Mouse (Mus musculus) heart, postnatal 0 days (tissue): ENCODE data around the gene Nceh1. TPM values are rescaled to one million over a fixed set of nuclear protein-coding genes. Genes with fewer than 3 reads are reported as not detected.

ENCODE experiments used
- ATAC-seq: fragments of 200-750 bp; cut with Nextera tagmentation; 2 replicates; pipeline ENCODE4 v1.8.0; 2017; ENCODE audit warnings: low read depth, moderate number of reproducible peaks, moderate library complexity; ENCODE audit not compliant: insufficient read depth
- DNase-seq: peaks from one replicate; pipeline ENCODE4 v3.0.0-alpha.2; 2016; ENCODE audit warnings: low spot score
- H3K27ac ChIP-seq: fragments of 300-500 bp; sonication (generic); 2 replicates; pipeline ENCODE4 v1.5.1; 2014; ENCODE audit warnings: low read depth, mild to moderate bottlenecking
- H3K27me3 ChIP-seq: fragments of 300-500 bp; sonication (generic); 2 replicates; pipeline ENCODE4 v1.6.1; 2014; ENCODE audit warnings: low read length, mixed read lengths; ENCODE audit not compliant: control insufficient read depth, insufficient read depth
- H3K36me3 ChIP-seq: fragments of 300-500 bp; sonication (generic); replicated peaks from 2 replicates; pipeline ENCODE4 v1.6.1; 2014; ENCODE audit warnings: low read length, mixed read lengths; ENCODE audit not compliant: control insufficient read depth, insufficient read depth
- H3K4me1 ChIP-seq: fragments of 300-500 bp; sonication (generic); 2 replicates; pipeline ENCODE4 v1.6.1; 2014; ENCODE audit warnings: antibody characterized with exemption; ENCODE audit not compliant: control insufficient read depth, insufficient read depth
- H3K4me2 ChIP-seq: fragments of 300-500 bp; sonication (generic); 2 replicates; pipeline ENCODE4 v1.6.1; 2014; ENCODE audit warnings: low read depth, mild to moderate bottlenecking, low read length, moderate library complexity
- H3K4me3 ChIP-seq: fragments of 300-500 bp; sonication (generic); 2 replicates; pipeline ENCODE4 v1.5.1; 2014; ENCODE audit warnings: low read depth, low read length
- H3K9ac ChIP-seq: fragments of 300-500 bp; sonication (generic); replicated peaks from 2 replicates; pipeline ENCODE4 v1.6.1; 2014; ENCODE audit warnings: low read depth, low read length, mixed read lengths
- H3K9me3 ChIP-seq: fragments of 300-500 bp; sonication (generic); replicated peaks from 2 replicates; pipeline ENCODE4 v1.6.1; 2016; ENCODE audit warnings: low read length; ENCODE audit not compliant: control insufficient read depth
- CTCF ChIP-seq: IDR thresholded peaks from 2 replicates; pipeline ENCODE4 v1.5.1; 2016; ENCODE audit warnings: antibody characterized with exemption, control low read depth, low read depth
- EP300 ChIP-seq: IDR thresholded peaks from 2 replicates; pipeline ENCODE4 v1.6.1; 2016; ENCODE audit warnings: antibody characterized with exemption, low read depth
- WGBS: fragments of 180-500 bp; shearing (Covaris S2); extraction: QIAGEN DNeasy Blood & Tissue Kit; methylation state at CpG from one replicate; pipeline ENCODE4 v1.1.7; 2014; 5-methylcytosine and 5-hydroxymethylcytosine counted together
- polyA plus RNA-seq: library from polyadenylated mRNA; unstranded; fragments of >200 nt; fragmentation: Nextera tagmentation; extraction: Ambion mirVana; gene quantifications from 2 replicates; pipeline ENCODE4 v1.2.1, GENCODE M21; 2015
- total RNA-seq: library from RNA; depleted of rRNA; stranded (reverse); fragments of >200 nt; gene quantifications from 2 replicates; pipeline ENCODE4 v1.2.3, GENCODE M21; 2014; ENCODE audit warnings: low replicate concordance

Gene Nceh1
- total and polyA plus RNA-seq, 2 experiments from 2014 or later: 67.7 to 81.0 TPM

GRCm38 (mm10) chr3:27153701-27154209, 29.0 kb upstream of the Nceh1 start, which contains the start of gene Ect2:
Gene Ect2 (minus strand): TSS chr3:27153878.
- Histone ChIP-seq H3K4me3 (peak within 1 kb of the TSS; percentile 92), H3K27me3 (no peaks in the 10 kb centered on the region), H3K9ac (peak within 1 kb of the TSS; percentile 75), H3K36me3 (0 out of 2 replicates have a peak, but pooled peaks cover 5% of the 10 kb centered on the region), H3K4me2 (peak within 1 kb of the TSS; percentile 91), H3K27ac (peak within 1 kb of the TSS; percentile 92), H3K4me1 (peaks cover 24% of the 10 kb centered on the region), H3K9me3 (no peaks in the 10 kb centered on the region)
- WGBS: under 1% methylated on average over 37 of the region's 37 CpGs
- ATAC-seq (peak; percentile 97), DNase-seq (peak; percentile 99)
- TF ChIP-seq EP300 (peak; percentile 60; the same call in 1 of the 2 replicates), CTCF (no peak)

GRCm38 (mm10) chr3:27154280-27154679, 28.5 kb upstream of the Nceh1 start:
- Histone ChIP-seq H3K9ac (no peak overlapping the region), H3K27ac (peak overlapping the region; percentile 92)

GRCm38 (mm10) chr3:27155051-27155855, 27.5 kb upstream of the Nceh1 start:
- 0 out of 2 replicates have a peak overlapping the region, but pooled peaks have one; percentile 8 for H3K9ac ChIP-seq
- H3K27me3 ChIP-seq: no peaks in the 10 kb centered on the region
- H3K36me3 ChIP-seq: no peaks in the 10 kb centered on the region
- peaks cover 24% of the 10 kb centered on the region for H3K4me1 ChIP-seq
- DNase-seq (peak; percentile 54), ATAC-seq (peak; percentile 24; the same call in 1 of the 2 replicates)
- no peaks in the 10 kb centered on the region for H3K9me3 ChIP-seq
- no peak overlapping the region for H3K4me2 ChIP-seq
- no peak for TF ChIP-seq CTCF
- TF ChIP-seq EP300: no peak
- 11% methylated on average over 6 of the region's 6 CpGs for WGBS
- peak overlapping the region; percentile 92 for H3K27ac ChIP-seq
- no peak overlapping the region for H3K4me3 ChIP-seq

More at GRCm38 (mm10) chr3:27154280-27154679, 28.5 kb upstream of the Nceh1 start:
- no peaks in the 10 kb centered on the region for H3K9me3 ChIP-seq
- TF ChIP-seq EP300 (no peak), CTCF (no peak)
- DNase-seq (no peak), ATAC-seq (peak; percentile 1; the same call in 1 of the 2 replicates)
- H3K4me1 ChIP-seq: peaks cover 24% of the 10 kb centered on the region
- WGBS: 46% methylated on average over 2 of the region's 2 CpGs
- peak overlapping the region; percentile 47 for H3K4me2 ChIP-seq
- H3K27me3 ChIP-seq: no peaks in the 10 kb centered on the region
- H3K36me3 ChIP-seq: 0 out of 2 replicates have a peak, but pooled peaks cover 3% of the 10 kb centered on the region
- peak overlapping the region; percentile 92 for H3K4me3 ChIP-seq

DNA sequence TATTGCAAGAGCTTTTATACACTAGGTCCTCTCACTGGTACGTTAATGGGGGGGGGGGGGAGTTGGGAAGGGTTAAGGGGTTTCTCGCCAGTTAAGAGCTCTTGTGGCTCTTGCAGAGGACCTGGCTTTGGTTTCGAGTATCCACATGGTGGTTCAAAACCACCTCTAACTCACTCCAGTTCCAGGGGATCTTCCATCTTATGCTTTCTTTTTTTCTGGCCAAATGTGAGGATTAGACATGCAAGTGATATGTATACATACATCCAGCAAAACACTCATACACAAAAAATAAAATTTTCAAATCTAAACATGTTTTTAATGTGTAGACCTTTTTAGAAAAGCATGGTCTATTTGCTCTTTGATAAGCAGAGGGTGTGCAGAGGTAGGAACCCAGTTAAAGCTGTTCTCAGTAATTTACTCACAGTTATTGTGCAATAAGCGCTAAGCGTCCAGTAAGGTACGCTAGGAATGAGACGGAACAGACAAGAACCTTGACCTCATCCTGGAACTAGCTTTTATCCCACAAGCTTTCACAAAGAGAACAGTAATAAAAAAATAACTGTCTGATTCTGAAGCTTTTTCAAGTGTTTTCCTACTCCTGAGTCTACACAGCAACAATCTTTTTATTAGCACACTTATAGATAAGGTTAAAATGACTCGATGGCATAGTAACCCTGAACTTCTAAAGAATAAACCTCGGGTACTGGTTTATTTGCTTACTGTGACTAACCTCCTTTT, 26.7 kb upstream of the Nceh1 start:
- Histone ChIP-seq H3K4me3 (no peak overlapping the region), H3K9me3 (no peaks in the 10 kb centered on the region), H3K27ac (peak overlapping the region; percentile 92), H3K36me3 (no peaks in the 10 kb centered on the region), H3K27me3 (no peaks in the 10 kb centered on the region), H3K9ac (no peak overlapping the region), H3K4me2 (no peak overlapping the region), H3K4me1 (peaks cover 24% of the 10 kb centered on the region)
- ATAC-seq: no peak
- TF ChIP-seq EP300 (no peak), CTCF (no peak)
- WGBS: 68% methylated on average over 9 of the region's 9 CpGs
- no peak for DNase-seq

DNA sequence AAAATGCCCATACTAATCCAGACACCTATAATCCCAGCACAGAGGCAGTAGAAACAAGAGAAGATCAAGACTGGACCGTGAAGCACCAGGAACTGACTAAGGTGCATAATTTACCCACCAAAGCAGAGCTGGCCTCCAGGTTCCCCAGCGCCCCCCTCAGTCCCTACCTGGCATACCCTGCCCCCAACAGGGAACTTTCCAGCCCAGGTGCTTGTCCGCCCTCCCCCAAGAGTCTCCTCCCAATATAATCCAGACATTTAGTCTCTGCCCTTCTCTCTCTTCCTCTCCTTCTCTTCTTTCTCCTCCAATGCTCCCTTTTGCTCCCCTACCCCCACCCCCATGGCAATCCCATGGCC, 26.2 kb upstream of the Nceh1 start:
- no peak for DNase-seq
- H3K27me3 ChIP-seq: no peaks in the 10 kb centered on the region
- H3K9me3 ChIP-seq: no peaks in the 10 kb centered on the region
- no peak for ATAC-seq
- no peak overlapping the region for H3K9ac ChIP-seq
- TF ChIP-seq EP300 (no peak), CTCF (no peak)
- peaks cover 24% of the 10 kb centered on the region for H3K4me1 ChIP-seq
- no peaks in the 10 kb centered on the region for H3K36me3 ChIP-seq
- H3K4me3 ChIP-seq: no peak overlapping the region
- H3K27ac ChIP-seq: no peak overlapping the region
- WGBS: 61% methylated on average over 3 of the region's 3 CpGs
- no peak overlapping the region for H3K4me2 ChIP-seq
